Mouse (Mus musculus): ENCODE measurements around the gene Usp42.

GRCm38 (mm10) chr5:143704875-143705658 lies 27.0 kb downstream of the Usp42 start:
- no peak for TF ChIP-seq POLR2A (IDR thresholded peaks at IDR 0.05; ENCODE audit: extremely low read depth, insufficient read depth, low read length)
- no peak for TF ChIP-seq CTCF (IDR thresholded peaks at IDR 0.05; ENCODE audit: low read depth, low read length)

Data from liver, adult 2 months (tissue).